Mouse (Mus musculus) hindbrain, postnatal 0 days (tissue): Measurements from ENCODE around the gene Wdr6. TPM values are rescaled to one million over a fixed set of nuclear protein-coding genes. Genes with fewer than 3 reads are reported as not detected.

Experiments used
- ATAC-seq: fragments of 200-750 bp; cut with Nextera tagmentation; 2 replicates; pipeline ENCODE4 v1.8.0; 2017; ENCODE audit warnings: mild to moderate bottlenecking, moderate TSS enrichment, moderate library complexity
- DNase-seq: peaks from one replicate; pipeline ENCODE4 v3.0.0-alpha.2; 2015; ENCODE audit warnings: low spot score
- H3K27ac ChIP-seq: fragments of 300-500 bp; sonication (generic); 2 replicates; pipeline ENCODE4 v1.5.1; 2014; ENCODE audit warnings: mild to moderate bottlenecking
- H3K27me3 ChIP-seq: fragments of 300-500 bp; sonication (generic); 2 replicates; pipeline ENCODE4 v1.6.1; 2014; ENCODE audit warnings: low read length, mixed read lengths; ENCODE audit not compliant: insufficient read depth
- H3K36me3 ChIP-seq: fragments of 300-500 bp; sonication (generic); 2 replicates; pipeline ENCODE4 v1.6.1; 2014; ENCODE audit warnings: low read length, mixed read lengths; ENCODE audit not compliant: insufficient read depth
- H3K4me1 ChIP-seq: fragments of 300-500 bp; sonication (generic); 2 replicates; pipeline ENCODE4 v1.6.1; 2014; ENCODE audit warnings: antibody characterized with exemption, low read length, mixed read lengths; ENCODE audit not compliant: insufficient read depth
- H3K4me2 ChIP-seq: fragments of 300-500 bp; sonication (generic); 2 replicates; pipeline ENCODE4 v1.6.1; 2014; ENCODE audit warnings: low read depth, mild to moderate bottlenecking, low read length, moderate library complexity, mixed read lengths
- H3K4me3 ChIP-seq: fragments of 300-500 bp; sonication (generic); 2 replicates; pipeline ENCODE4 v1.5.1; 2014; ENCODE audit warnings: low read length
- H3K9ac ChIP-seq: fragments of 300-500 bp; sonication (generic); replicated peaks from 2 replicates; pipeline ENCODE4 v1.6.1; 2014; ENCODE audit warnings: mild to moderate bottlenecking, low read length, moderate library complexity, mixed read lengths
- H3K9me3 ChIP-seq: fragments of 300-500 bp; sonication (generic); 2 replicates; pipeline ENCODE4 v1.6.1; 2016; ENCODE audit warnings: low read length, mixed read lengths
- CTCF ChIP-seq: IDR thresholded peaks from 2 replicates; pipeline ENCODE4 v1.5.1; 2016; ENCODE audit warnings: antibody characterized with exemption, control low read depth, low read depth
- WGBS: fragments of 180-500 bp; shearing (Covaris S2); extraction: QIAGEN DNeasy Blood & Tissue Kit; methylation state at CpG from one replicate; pipeline ENCODE4 v1.1.7; 2014; 5-methylcytosine and 5-hydroxymethylcytosine counted together
- polyA plus RNA-seq: library from polyadenylated mRNA; unstranded; fragments of >200 nt; fragmentation: Nextera tagmentation; extraction: Ambion mirVana; gene quantifications from 2 replicates; pipeline ENCODE4 v1.2.1, GENCODE M21; 2015
- total RNA-seq: library from RNA; depleted of rRNA; stranded (reverse); fragments of >200 nt; gene quantifications from 2 replicates; pipeline ENCODE4 v1.2.3, GENCODE M21; 2014

Gene Wdr6
- total and polyA plus RNA-seq, 2 experiments from 2014 or later, result 282 to 581 TPM

DNA sequence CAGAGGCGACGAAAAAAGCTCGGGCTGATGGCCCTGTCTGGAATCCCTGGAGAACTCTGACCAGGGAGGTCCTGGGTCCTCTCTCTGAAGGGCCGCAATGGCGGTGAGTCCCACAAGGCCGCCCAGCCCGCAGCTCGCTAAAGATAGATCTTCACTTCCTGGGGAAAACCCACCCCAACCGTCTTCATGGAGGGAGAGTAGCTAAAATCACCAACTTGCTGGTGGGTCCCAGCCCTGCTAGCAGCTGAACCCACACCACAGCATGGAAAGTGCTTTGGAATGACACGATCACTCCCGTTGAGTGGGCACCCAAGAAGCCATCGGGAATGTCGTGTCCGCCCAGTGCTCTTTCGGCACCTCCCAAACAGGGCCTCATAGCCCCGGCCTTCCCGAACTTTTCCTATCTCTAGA, 10.0 kb downstream of the Wdr6 start:
- 80% methylated on average over 17 of the region's 17 CpGs for WGBS
- Histone ChIP-seq H3K27ac (peak overlapping the region; percentile 95; the same call in 1 of the 2 replicates), H3K36me3 (peaks cover 36% of the 10 kb centered on the region), H3K4me3 (no peak overlapping the region), H3K4me1 (peaks cover 17% of the 10 kb centered on the region; the same call in 1 of the 2 replicates), H3K4me2 (peak overlapping the region; percentile 96; the same call in 1 of the 2 replicates), H3K27me3 (no peaks in the 10 kb centered on the region), H3K9me3 (no peaks in the 10 kb centered on the region), H3K9ac (no peak overlapping the region)
- DNase-seq (no peak), ATAC-seq (no peak)
- no peak for TF ChIP-seq CTCF

DNA sequence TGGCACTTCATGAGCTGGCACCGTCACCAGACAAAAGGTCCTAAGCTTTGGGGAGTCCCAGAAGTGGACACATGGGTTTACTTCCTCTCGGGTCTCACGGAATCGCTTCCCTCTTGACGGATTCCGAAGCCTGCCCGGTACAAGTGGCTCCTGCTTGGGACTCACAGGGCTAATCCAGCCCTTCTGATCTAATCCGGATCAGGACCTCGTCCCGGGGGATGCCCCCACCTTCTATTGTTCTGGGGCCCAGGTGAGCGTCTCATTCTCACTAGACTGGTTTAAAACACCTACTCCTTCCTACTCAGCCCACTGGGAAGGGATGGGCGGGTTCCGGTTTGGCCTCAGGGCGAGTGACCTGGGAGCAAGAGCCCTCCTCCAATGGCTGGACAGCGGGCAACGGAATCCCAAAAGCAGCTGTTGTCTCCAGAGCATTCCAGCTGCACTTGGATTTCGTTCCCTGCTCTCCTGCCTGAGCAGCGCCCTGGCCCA, 10.6 kb downstream of the Wdr6 start:
- no peaks in the 10 kb centered on the region for H3K9me3 ChIP-seq
- DNase-seq (no peak), ATAC-seq (no peak)
- H3K4me1 ChIP-seq, result peaks cover 17% of the 10 kb centered on the region; the same call in 1 of the 2 replicates
- H3K4me2 ChIP-seq, result peak overlapping the region; percentile 96
- WGBS, result 13% methylated on average over 18 of the region's 18 CpGs
- TF ChIP-seq CTCF, result no peak
- peak overlapping the region; percentile 61 for H3K4me3 ChIP-seq
- peak overlapping the region; percentile 95 for H3K27ac ChIP-seq
- peaks cover 33% of the 10 kb centered on the region for H3K36me3 ChIP-seq
- H3K27me3 ChIP-seq, result no peaks in the 10 kb centered on the region
- peak overlapping the region; percentile 84 for H3K9ac ChIP-seq

DNA sequence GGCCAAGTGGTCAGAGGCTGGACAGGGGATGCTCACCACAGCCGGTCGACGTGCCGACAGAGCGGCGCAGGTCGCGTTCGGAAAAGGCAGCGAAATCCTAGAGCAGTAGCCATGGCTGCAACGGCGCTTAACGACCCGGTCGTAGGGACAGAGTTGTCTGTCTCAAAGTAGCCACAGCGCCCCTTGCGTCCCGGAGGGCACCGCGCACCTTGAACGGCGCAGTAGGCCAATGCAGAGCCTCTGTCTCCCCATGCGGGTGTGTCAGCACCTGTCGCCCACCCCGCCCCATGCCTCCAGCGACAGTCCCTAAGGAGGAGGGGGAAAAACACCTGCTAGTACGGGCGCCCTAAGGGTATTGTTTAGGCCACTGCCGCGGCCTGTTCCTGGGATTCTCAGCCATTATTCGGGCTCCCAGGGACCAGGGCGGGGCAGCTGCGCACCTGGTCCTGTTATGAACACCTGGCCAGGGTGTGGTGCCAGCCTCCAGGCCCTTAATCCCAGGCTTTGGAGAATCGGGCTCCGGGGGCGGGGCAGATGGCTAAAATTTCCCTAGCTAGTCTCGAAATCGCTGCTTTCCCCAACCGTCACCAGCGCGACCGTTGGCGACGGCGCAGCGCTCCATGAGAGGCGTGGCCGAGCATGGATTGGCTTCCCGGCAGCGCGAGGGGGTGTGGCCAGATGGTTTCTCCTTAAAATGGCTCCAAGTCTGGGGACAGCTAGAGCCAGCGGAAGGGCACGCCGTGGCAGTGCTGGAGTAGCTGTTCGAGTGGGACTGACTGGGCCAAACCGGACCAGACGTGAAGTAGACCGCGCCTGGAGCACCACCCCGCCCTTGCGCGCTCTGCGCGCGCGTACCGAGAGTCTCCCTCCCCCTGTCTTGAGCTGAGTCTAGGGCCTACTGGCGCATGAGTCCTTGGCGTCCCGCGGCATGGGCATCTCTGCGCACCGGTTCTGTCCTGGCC, 11.4 kb downstream of the Wdr6 start, which contains the start of gene Ndufaf3:
TSS of gene Ndufaf3 (minus strand) at position 620 of the 962 bp plus-strand sequence.
- H3K36me3 ChIP-seq, result peaks cover 24% of the 10 kb centered on the region
- peak within 1 kb of the TSS; percentile 96 for H3K4me2 ChIP-seq
- peak within 1 kb of the TSS; percentile 84 for H3K9ac ChIP-seq
- peak within 1 kb of the TSS; percentile 95 for H3K27ac ChIP-seq
- ATAC-seq (peak; percentile 86), DNase-seq (peak; percentile 98)
- under 1% methylated on average over 73 of the region's 73 CpGs for WGBS
- peak within 1 kb of the TSS; percentile 61 for H3K4me3 ChIP-seq
- H3K4me1 ChIP-seq, result peaks cover 17% of the 10 kb centered on the region; the same call in 1 of the 2 replicates
- TF ChIP-seq CTCF, result peak; percentile 97
- no peaks in the 10 kb centered on the region for H3K9me3 ChIP-seq
- H3K27me3 ChIP-seq, result no peaks in the 10 kb centered on the region

DNA sequence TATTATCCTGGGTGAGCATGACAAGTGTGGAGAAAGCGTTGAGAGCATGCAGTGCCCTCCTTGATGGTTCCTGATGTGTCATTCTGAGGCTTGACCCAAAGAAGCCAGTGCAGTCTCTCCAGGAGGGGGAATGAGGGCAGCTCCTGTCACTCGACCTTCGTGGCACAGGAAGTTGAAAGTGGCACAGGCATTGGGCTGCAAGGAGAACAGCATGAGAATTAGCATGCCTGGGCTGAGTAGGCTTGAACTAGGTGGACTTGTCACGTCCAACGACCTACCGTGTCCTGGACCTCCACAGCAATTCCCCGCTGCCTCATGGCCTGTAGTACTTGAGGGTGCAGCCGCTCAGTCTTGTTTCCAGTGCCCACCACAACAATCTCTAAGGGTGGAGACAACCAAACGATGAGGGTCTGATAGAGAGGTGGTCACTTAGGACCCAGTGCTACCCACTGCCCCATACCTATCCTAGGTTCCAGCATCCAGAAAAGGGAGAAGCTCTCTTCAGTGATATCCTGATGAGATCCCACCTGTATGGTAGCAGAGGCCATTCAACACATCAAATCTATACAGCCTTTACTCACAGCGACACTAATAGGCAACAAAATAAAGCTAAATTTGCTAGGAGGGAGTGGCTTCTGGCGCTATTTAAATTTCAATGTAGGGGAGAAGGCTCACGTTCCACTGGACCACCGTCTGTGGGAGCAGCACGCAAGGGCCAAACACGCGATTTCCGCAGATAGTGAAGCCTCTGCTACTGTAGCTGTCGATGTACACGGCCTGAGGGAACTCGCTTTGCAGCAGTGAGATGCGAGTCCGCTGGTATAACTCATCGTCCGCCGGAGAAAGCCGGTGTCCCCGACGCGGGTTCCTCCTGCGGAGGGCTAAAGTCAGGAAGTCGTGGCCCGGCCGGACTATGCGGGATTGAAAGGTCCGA, 12.4 kb downstream of the Wdr6 start:
- Histone ChIP-seq H3K4me2 (peak overlapping the region; percentile 96), H3K27ac (peak overlapping the region; percentile 95), H3K9me3 (no peaks in the 10 kb centered on the region), H3K27me3 (no peaks in the 10 kb centered on the region), H3K36me3 (peaks cover 16% of the 10 kb centered on the region; the same call in 1 of the 2 replicates), H3K4me3 (peak overlapping the region; percentile 61), H3K9ac (peak overlapping the region; percentile 84), H3K4me1 (peaks cover 22% of the 10 kb centered on the region)
- no peak for TF ChIP-seq CTCF
- WGBS, result 10% methylated on average over 35 of the region's 35 CpGs
- DNase-seq (peak; percentile 30), ATAC-seq (no peak)

DNA sequence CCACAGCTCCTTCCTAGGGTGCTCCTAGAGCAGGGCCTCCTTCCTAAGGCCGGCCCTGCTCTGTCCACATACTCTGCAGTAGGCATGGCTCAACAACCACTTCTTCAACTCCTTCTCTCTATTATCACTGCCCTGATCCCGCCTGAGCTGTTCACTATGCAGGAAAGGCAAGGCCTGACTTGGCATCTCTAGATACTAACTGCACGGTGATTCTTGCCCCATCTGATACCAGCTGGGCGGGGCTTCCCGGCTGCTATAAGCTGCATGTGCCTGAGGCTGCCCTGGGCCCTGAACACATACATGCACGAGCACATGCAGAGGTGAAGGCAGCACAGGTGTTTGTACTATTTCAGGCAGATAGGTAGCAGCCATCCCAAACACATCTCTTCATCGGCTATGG, 14.4 kb downstream of the Wdr6 start:
- Histone ChIP-seq H3K27me3 (no peaks in the 10 kb centered on the region), H3K4me1 (peaks cover 23% of the 10 kb centered on the region), H3K9ac (no peak overlapping the region), H3K27ac (no peak overlapping the region), H3K9me3 (no peaks in the 10 kb centered on the region), H3K36me3 (peaks cover 21% of the 10 kb centered on the region; the same call in 1 of the 2 replicates), H3K4me2 (no peak overlapping the region), H3K4me3 (no peak overlapping the region)
- TF ChIP-seq CTCF, result no peak
- DNase-seq (no peak), ATAC-seq (no peak)
- 83% methylated on average over 7 of the region's 7 CpGs for WGBS

DNA sequence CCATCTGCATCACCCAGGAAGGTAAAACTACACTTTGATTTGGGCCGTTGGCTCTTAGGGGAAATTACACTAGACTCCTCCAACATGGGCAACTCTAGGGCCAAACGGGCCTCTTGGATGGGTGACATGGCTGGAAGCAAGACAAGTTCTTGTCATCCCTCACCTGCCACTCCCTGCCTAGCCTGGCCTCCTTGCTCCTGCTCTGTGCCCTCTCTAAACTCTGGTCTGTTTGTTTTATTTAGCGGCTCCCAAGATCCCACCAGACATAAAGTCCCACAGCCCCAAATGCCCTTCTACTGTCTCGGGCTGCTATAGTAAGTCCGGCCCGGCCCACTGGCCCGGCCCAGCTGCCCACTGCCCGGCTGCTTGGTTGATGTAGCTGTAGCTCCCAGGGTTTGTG, 14.9 kb downstream of the Wdr6 start:
- no peak for DNase-seq
- WGBS, result 92% methylated on average over 8 of the region's 8 CpGs
- ATAC-seq, result no peak
- Histone ChIP-seq H3K27ac (no peak overlapping the region), H3K27me3 (no peaks in the 10 kb centered on the region), H3K4me3 (no peak overlapping the region), H3K9me3 (no peaks in the 10 kb centered on the region), H3K4me2 (no peak overlapping the region), H3K9ac (no peak overlapping the region), H3K4me1 (peaks cover 23% of the 10 kb centered on the region), H3K36me3 (peaks cover 26% of the 10 kb centered on the region; the same call in 1 of the 2 replicates)
- TF ChIP-seq CTCF, result no peak
